Mouse (Mus musculus) heart, postnatal 0 days (tissue): ENCODE measurements around the gene Rpap3.

ENCODE experiments used
- CTCF ChIP-seq: IDR thresholded peaks from 2 replicates; pipeline ENCODE4 v1.5.1; 2016; ENCODE audit warnings: antibody characterized with exemption, control low read depth, low read depth
- EP300 ChIP-seq: IDR thresholded peaks from 2 replicates; pipeline ENCODE4 v1.6.1; 2016; ENCODE audit warnings: antibody characterized with exemption, low read depth

- no peak for TF ChIP-seq CTCF
- no peak for TF ChIP-seq EP300
Observed at GRCm38 (mm10) chr15:97740283-97740732, 34.7 kb upstream of the Rpap3 start.
